Mouse (Mus musculus): ENCODE measurements around the gene Ucp3.

Ucp3 gene

DNA sequence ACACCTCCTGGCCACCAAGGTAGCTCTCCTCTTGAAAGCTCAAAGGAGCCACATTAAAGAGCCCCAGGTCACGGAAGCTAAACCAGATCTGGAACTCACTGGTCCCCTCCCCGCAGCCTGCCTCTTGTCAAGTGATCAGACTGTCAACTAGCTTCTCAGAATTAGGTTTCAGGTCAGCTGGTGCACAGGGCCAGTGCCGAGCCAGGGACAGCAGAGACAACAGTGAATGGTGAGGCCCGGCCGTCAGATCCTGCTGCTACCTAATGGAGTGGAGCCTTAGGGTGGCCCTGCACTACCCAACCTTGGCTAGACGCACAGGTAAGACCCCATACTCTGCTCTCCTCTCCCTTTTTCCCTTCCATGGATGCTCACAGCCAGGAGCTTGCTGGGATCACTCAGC is at the start of gene Ucp3:
Gene Ucp3, plus strand, starts transcription at position 214 of the 400 bp plus-strand sequence.
- no peak for DNase-seq

- no peak for DNase-seq
Observed at GRCm38 (mm10) chr7:100425795-100426194, 47.0 kb upstream of the Ucp3 start.

DNA sequence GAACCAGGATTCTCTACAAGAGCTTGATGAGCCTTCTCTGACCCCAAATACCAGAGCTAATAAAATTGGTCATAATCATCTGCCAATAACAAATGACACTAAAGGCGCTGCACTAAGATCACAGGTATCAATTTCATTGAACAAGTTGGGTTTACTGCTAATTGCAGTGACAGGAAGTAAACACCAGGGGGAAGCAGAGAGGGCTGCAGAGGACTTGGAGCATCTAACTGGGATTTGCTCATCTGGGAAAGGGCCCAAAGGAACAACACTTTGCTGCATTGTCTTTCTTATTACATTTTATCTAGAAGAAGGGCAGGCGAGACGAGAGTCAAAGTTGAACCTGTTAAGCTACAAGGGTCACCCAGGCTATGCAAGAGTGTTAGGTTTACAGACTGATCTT is 43.7 kb upstream of the Ucp3 start:
- DNase-seq, result peak; percentile 22 to 32

- DNase-seq, result no peak
Observed at GRCm38 (mm10) chr7:100429911-100430310, 42.9 kb upstream of the Ucp3 start.

GRCm38 (mm10) chr7:100431103-100431502 is 41.7 kb upstream of the Ucp3 start:
- DNase-seq, result no peak

DNA sequence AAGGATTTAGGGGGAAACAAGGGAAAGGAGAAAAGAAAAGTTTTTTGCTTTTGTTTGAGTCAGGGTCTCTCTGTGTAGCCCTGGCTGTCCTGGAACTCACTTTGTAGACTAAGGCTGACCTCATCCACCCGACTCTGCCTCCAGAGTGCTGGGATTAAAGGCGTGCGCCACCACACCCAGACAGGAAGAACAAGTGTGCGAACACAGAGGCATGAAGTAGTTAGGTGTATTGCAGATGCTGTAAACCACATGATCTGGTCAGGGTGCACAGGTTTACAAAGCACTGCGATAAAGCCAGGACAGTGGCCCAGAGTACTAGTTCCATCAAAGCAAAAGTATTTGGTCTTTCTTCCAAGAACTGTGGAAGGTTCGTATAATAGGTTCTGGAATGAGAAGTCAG is 39.5 kb upstream of the Ucp3 start:
- no peak for DNase-seq

DNA sequence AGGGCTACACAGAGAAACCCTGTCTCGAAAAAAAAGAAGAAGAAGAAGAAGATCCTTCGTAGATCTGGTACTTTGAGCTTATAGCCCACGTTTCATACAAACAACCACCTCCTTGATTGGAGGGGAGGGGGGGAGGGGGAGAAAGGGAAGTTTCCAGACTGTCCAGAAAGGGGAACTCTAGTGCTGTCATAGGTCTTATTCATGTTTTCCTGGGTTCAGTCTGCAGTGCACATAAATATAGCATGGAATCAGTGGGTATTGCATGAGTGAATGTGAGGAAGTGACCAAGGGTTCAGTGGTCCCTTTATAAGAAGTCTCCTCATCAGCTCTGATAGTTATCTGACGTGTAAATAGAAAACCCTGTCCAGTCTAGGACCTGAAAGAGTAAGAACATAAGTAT is 29.1 kb upstream of the Ucp3 start:
- no peak for DNase-seq

DNA sequence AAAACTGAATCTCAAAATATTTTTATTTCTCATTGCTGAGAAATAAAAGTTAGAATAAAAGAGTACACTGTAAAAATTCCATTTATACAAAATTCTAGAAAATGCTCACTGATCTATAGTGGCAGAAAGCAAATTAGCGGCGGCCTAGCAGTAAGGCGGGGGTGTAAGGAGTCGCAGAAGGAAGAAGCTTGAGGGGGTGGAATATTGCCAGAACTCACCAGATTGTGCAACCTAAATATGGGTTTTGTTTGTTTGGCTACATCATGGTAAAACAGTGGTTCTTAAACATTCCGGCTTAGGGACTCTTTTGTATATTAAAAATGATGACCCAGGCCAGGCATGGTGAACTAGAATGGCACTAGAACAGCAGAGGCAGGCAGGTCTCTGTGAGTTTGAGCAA is 26.5 kb upstream of the Ucp3 start:
- no peak for DNase-seq

- DNase-seq, result no peak
Observed at GRCm38 (mm10) chr7:100448530-100448929, 24.3 kb upstream of the Ucp3 start.

- DNase-seq, result no peak
Observed at GRCm38 (mm10) chr7:100448985-100449384, 23.8 kb upstream of the Ucp3 start.

DNA sequence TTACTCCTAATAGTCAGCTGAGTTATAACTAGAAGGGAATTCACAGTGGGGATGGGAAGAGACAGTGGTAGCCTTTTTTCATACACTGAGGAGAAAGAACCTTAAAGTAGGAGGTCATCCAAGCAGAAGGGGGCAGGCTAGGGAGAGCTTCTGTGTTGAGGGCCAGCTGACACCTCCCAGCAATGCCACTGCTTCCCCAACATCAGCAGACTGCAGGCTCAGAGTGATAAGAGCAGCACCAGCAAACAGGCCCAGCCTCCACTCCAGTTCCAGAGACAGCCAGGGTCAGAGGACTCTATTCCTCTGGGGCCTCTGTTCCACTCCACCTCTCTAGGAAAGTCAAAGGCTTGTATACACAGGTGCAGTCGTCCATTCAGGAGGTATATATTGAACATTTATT is 14.6 kb upstream of the Ucp3 start:
- no peak for DNase-seq

GRCm38 (mm10) chr7:100459862-100460261 is 12.9 kb upstream of the Ucp3 start:
- DNase-seq, result no peak

DNA sequence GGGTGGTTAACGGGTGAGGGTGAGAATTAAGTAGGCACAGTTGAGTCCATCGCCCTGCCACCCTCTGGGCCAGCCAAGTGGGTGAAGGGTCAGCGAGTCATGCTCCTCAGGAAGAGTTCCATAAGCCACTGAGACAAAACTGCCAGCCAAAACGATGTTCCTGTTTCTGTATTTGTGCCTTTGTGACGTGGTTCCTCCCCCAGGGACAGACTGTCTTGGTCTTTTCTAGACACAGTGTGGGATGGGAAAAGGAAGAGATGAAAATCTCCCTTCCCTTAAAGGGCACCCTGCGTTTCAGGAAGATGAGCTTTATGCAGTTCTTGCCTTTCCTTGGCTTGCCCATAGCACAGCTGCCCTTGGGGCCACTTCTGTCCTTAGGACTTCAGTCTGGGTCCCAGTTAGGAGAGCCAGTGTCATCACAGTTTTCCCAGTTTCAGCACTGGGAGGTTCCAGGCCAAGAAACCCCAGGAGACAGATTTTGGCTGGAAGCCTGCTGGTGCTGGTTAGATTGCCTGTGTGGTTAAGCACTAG is 11.1 kb upstream of the Ucp3 start:
- DNase-seq, result peak in 1 of 2 experiments; percentile 26

DNA sequence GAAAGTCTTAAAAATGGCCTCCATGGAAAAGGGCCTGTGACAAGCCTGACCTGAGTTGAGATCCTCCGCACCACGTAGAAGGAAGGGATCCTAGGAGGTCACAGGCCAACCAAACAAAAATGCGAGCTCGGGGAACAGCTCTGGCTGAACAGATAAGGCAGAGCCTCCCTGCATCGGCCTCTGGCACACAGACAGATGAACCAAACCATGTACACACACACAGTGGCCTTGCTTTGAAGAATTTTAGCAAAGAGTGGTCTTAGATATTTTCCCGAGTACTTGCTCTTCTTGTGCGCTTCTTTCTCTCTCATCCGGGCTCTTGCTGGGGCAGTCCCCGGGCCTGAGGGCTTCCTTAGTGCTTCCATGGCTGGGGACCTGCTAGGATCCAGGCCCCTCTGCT is 9.6 kb upstream of the Ucp3 start:
- DNase-seq, result no peak

- no peak for DNase-seq
Observed at GRCm38 (mm10) chr7:100463757-100464156, 9.0 kb upstream of the Ucp3 start.

DNA sequence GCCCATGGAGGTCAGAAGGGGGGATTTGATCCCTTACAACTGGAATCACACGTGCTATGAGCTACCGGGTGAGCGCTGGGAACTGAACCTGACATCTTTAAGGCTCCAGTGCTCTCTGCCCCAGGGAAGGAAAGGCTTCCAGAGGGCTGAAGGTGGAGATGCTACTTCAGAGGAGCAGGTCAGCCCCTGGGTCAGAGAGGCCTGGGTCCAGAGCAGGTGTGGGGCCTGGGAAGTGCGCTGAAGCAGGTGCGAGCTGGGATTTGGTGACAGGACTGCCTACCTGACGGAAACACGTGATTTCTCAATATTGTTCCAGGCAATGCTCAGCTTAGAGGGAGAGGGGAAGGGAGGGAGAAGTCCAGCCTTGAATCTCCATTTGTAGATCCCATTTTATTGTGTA is 8.5 kb upstream of the Ucp3 start:
- no peak for DNase-seq

- no peak for DNase-seq
Observed at GRCm38 (mm10) chr7:100465248-100465647, 7.5 kb upstream of the Ucp3 start.

GRCm38 (mm10) chr7:100465656-100466309 is 7.0 kb upstream of the Ucp3 start:
- no peak for DNase-seq

DNA sequence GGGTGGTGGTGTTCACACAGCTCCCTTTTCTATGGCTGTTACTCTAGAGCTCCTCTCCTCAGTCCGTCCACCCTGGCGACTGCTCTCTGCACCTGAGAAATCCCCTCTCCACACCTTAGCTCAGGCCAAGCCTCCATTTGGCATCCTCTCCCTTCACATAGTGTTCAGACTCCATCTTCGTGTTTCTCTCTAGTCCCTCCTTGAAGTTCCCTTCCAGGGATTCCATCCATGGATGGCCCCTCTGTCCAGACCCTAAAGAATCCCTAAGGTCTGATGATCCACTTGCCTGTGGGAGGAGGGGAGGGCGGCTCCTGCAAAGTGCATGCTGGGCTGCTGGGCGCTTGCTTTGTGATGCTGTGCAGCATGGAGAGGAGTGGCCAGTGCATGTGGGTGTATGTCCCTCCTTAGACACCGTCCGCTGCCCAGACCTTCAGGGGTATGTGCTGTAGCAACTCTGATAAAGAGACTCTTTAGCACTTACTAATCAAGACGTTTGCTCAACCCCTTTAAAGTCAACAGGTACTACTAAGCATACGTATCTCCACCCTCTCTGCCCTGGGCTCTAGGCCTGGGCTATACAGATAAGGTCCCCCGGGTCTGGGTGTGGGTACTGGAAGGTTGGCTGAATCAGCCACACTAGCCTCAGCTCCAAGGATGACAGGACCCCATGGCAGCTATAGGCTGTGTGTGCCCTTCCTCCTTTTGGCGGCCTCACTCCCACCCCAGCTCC is 5.8 kb upstream of the Ucp3 start:
- no peak for DNase-seq

GRCm38 (mm10) chr7:100468761-100469160 is 4.0 kb upstream of the Ucp3 start:
- DNase-seq, result no peak

DNA sequence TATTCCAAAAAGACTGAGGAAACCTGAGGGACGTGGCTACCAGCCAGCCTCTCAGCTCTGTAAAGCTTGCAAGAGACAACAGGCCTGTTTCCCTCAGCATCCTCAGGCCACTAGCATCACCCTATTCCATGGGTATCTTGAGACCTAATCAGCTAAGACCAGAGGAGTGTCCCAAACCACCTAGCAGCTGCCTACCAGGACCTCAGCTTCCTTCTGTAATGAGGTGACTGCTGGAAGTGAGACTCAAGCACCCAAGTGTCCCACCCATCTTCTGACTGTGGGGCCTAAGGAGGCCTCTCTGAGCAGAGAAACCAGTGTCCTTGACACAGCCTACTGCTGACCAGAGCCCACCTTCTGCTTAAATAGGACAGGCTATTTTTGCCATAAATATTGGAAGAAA is 3.3 kb upstream of the Ucp3 start:
- no peak for DNase-seq

DNA sequence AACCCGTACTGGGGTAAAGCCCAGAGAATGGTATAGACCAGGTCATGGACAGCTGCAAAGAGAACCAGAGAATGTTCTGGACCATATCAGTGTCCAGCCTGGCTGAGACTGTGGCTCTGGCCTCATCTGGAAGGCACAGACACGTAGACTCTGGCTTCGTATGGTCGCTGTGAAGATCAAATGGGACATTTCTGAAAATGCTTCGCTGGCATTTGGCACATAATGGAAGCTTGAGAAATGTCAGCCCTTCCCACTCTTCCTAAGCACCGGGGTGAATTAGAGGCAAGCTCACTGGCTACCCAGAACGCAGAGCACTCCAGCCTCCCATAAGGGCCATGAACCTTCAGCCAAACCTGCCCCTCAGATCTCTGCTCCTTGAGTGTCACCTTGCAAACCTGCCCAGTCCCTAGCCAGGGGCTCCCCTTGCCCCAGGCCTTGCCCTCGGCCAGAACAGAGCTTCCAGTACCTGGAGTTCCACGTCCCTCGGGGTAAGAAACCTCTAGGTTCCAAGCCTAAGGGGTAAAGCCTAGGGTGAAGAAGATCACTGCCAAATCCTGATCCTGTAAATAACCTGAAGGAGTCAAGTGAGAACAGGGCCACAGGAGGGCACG is 1.9 kb upstream of the Ucp3 start:
- no peak for DNase-seq

GRCm38 (mm10) chr7:100471407-100471797 is 1.4 kb upstream of the Ucp3 start:
- no peak for DNase-seq

DNA sequence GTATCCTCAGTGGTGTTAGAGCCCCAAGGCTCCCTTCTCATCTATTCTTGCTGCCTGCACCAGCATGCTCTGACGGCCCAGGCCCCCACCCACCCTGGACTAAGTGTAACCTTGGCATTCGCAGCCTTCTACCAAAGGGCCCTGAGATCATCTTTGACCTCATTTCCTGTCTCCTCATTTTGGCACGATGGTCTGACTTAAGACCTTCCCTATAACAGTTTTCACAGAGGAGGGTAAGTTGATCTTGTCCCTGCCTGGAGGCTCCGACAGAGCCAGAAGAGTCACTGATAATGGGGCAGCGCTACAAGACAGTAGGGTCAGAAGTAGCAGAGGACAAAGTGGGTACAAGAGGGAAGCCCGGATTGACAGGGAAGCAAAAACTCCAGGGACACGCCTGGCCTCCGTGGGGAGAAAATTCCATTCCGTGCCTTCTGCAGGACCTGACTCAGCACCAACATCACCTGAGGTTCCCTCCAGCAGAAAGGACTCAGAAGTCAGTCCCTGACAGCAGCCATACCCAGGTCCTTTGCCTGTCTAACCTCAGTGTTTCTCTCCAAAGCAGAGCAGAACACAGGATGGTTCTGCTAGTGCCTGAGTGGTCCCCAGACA is 1.2 kb downstream of the Ucp3 start:
- DNase-seq, result no peak
